Mouse (Mus musculus): Measurements from ENCODE around the gene Mfsd1. TPM values are rescaled to one million over a fixed set of nuclear protein-coding genes. Genes with fewer than 3 reads are reported as not detected.

Mfsd1 gene
- polyA plus RNA-seq, 1 experiment from 2014 or later = 25.3 TPM

GRCm38 (mm10) chr3:67624629-67625028, 42.1 kb downstream of the Mfsd1 start:
- 52% methylated on average over 1 of the region's 1 CpGs for WGBS (ENCODE audit: insufficient replicate concordance)
- H3K9me3 ChIP-seq (replicated peaks) = no peaks in the 10 kb centered on the region
- no peaks in the 10 kb centered on the region for H3K4me1 ChIP-seq (replicated peaks)
- H3K4me2 ChIP-seq = no peak overlapping the region
- no peaks in the 10 kb centered on the region for H3K27me3 ChIP-seq
- no peak for ATAC-seq (ENCODE audit: insufficient read depth)
- no peak overlapping the region for H3K27ac ChIP-seq (replicated peaks)
- no peaks in the 10 kb centered on the region for H3K36me3 ChIP-seq (replicated peaks)
- no peak overlapping the region for H3K4me3 ChIP-seq (replicated peaks)
- H3K9ac ChIP-seq = no peak overlapping the region

- H3K36me3 ChIP-seq (replicated peaks) = no peaks in the 10 kb centered on the region
- H3K9me3 ChIP-seq (replicated peaks) = no peaks in the 10 kb centered on the region
- H3K4me1 ChIP-seq (replicated peaks) = no peaks in the 10 kb centered on the region
- 63% methylated on average over 3 of the region's 3 CpGs for WGBS (ENCODE audit: insufficient replicate concordance)
- H3K4me2 ChIP-seq = no peak overlapping the region
- H3K4me3 ChIP-seq (replicated peaks) = no peak overlapping the region
- H3K27ac ChIP-seq (replicated peaks) = no peak overlapping the region
- no peak overlapping the region for H3K9ac ChIP-seq
- no peak for ATAC-seq (ENCODE audit: insufficient read depth)
- no peaks in the 10 kb centered on the region for H3K27me3 ChIP-seq
Observed at GRCm38 (mm10) chr3:67643135-67643534, 60.6 kb downstream of the Mfsd1 start.

- 70% methylated on average over 7 of the region's 7 CpGs for WGBS (ENCODE audit: insufficient replicate concordance)
- H3K27ac ChIP-seq (replicated peaks) = no peak overlapping the region
Observed at GRCm38 (mm10) chr3:67645640-67646466, 63.3 kb downstream of the Mfsd1 start.

More at GRCm38 (mm10) chr3:67645640-67646466, 63.3 kb downstream of the Mfsd1 start:
- Histone ChIP-seq H3K9ac (no peak overlapping the region), H3K4me1 (replicated peaks) (no peaks in the 10 kb centered on the region), H3K4me3 (replicated peaks) (no peak overlapping the region), H3K4me2 (no peak overlapping the region), H3K36me3 (replicated peaks) (no peaks in the 10 kb centered on the region), H3K9me3 (replicated peaks) (no peaks in the 10 kb centered on the region), H3K27me3 (no peaks in the 10 kb centered on the region)
- ATAC-seq (ENCODE audit: insufficient read depth) = no peak

Other genes starting within 250 kb of the Mfsd1 start
- 1.7 and 2.2 TPM in 2 replicates for gene Mlf1, start 208.6 kb upstream of the Mfsd1 start, polyA plus RNA-seq (2015; fragmentation: Nextera tagmentation; extraction: Ambion mirVana)
- gene Gm17402, start 207.6 kb upstream of the Mfsd1 start, polyA plus RNA-seq (2015; fragmentation: Nextera tagmentation; extraction: Ambion mirVana) = not detected in 2 replicates
- 28.8 and 29.8 TPM in 2 replicates for gene Gfm1, start 152.6 kb upstream of the Mfsd1 start, polyA plus RNA-seq (2015; fragmentation: Nextera tagmentation; extraction: Ambion mirVana)
- gene Lxn, start 118.8 kb upstream of the Mfsd1 start, polyA plus RNA-seq (2015; fragmentation: Nextera tagmentation; extraction: Ambion mirVana) = 10.2 and 12.6 TPM in 2 replicates
- 2.7 and 3.1 TPM in 2 replicates for gene Rarres1, start 67.2 kb upstream of the Mfsd1 start, polyA plus RNA-seq (2015; fragmentation: Nextera tagmentation; extraction: Ambion mirVana)

Measured in liver, embryonic 15.5 days (tissue).